Mouse (Mus musculus) NIH3T3 (cell line): ENCODE results near the gene Cplx1.
A peak's percentile ranks its signal among the peaks of the same experiment; 100 is the strongest.
"Not testable (repeated sequence)": the region's sequence is repeated elsewhere in the genome, so short reads cannot be mapped to it uniquely, and the experiment has no call there.

Source experiments
- DNase-seq: peaks from one replicate; pipeline ENCODE4 v3.0.0-alpha.2; 2012; ENCODE audit warnings: low read depth

Gene Cplx1

GRCm38 (mm10) chr5:108515581-108516361 is 34.1 kb downstream of the Cplx1 start:
- no peak for DNase-seq

GRCm38 (mm10) chr5:108502286-108502685 is 47.5 kb downstream of the Cplx1 start:
- DNase-seq = no peak

GRCm38 (mm10) chr5:108501573-108501972 is 48.3 kb downstream of the Cplx1 start:
- no peak for DNase-seq

GRCm38 (mm10) chr5:108486148-108486547 is 63.7 kb downstream of the Cplx1 start:
- not testable (repeated sequence) for DNase-seq

GRCm38 (mm10) chr5:108485239-108485638 is 64.6 kb downstream of the Cplx1 start:
- peak; percentile 62 for DNase-seq

GRCm38 (mm10) chr5:108483006-108483405 is 66.8 kb downstream of the Cplx1 start:
- DNase-seq = no peak

- no peak for DNase-seq
Measured at GRCm38 (mm10) chr5:108475977-108476376, 73.8 kb downstream of the Cplx1 start.

GRCm38 (mm10) chr5:108473737-108474136 is 76.1 kb downstream of the Cplx1 start:
- no peak for DNase-seq

GRCm38 (mm10) chr5:108469617-108470016 is 80.2 kb downstream of the Cplx1 start:
- no peak for DNase-seq
